Comparison of ENCODE assay signal across 8 mouse cellular contexts in genomic region chr5:130623206-130623605, GRCm38 (mm10).
DNase-seq lines count a peak whose midpoint lies in the region; ATAC-seq and TF ChIP-seq lines count a peak whose summit lies in the region.

No protein-coding gene starts in this region.

- no peak overlapping the region for H3K27ac ChIP-seq in heart, embryonic 16.5 days (ENCODE audit: low read length)

- H3K36me3 ChIP-seq in heart, embryonic 16.5 days (ENCODE audit: control insufficient read depth, insufficient read depth), result no peaks in the 10 kb centered on the region

- no peak for TF ChIP-seq CTCF in brain, embryonic 14.5 days (IDR thresholded peaks at IDR 0.05; ENCODE audit: borderline replicate concordance, extremely low read depth, insufficient read depth, insufficient read length)

- H3K27me3 ChIP-seq in heart, embryonic 16.5 days (ENCODE audit: control insufficient read depth, insufficient read depth, low read length), result no peaks in the 10 kb centered on the region

- 25% methylated on average over 5 of the region's 5 CpGs for WGBS in heart, embryonic 16.5 days

- no peaks in the 10 kb centered on the region; the same call in none of the 2 replicates for H3K9me3 ChIP-seq in heart, embryonic 16.5 days (replicated peaks; ENCODE audit: control insufficient read depth, low read length)

- peaks cover 4% of the 10 kb centered on the region; the same call in 1 of the 2 replicates for H3K4me1 ChIP-seq in heart, embryonic 16.5 days (ENCODE audit: control insufficient read depth, insufficient read depth, low read length)

- ATAC-seq in heart, embryonic 16.5 days (replicated peaks; ENCODE audit: extremely low read depth, insufficient read depth, low FRiP score), result peak; percentile 91
- no peak for ATAC-seq in CD4-positive, CD25-positive, alpha-beta regulatory T cell, adult 4 months

- DNase-seq in adipocyte (ENCODE audit: low spot score), result peak; percentile 52
- DNase-seq in brain, embryonic 14.5 days (ENCODE audit: low read depth), result peak; percentile 90
- DNase-seq in fibroblast of lung, adult 2 months (ENCODE audit: low read depth), result peak; percentile 90
- DNase-seq in kidney, postnatal 36 days, result peak; percentile 18 to 26
- peak; percentile 59 for DNase-seq in neural tube, embryonic 10.5 days (ENCODE audit: extremely low spot score, low spot score)
- DNase-seq in right cerebral cortex, postnatal 14 days, result no peak

- no peak for TF ChIP-seq POLR2A in brain, embryonic 14.5 days (IDR thresholded peaks at IDR 0.05; ENCODE audit: borderline replicate concordance, extremely low read depth, insufficient read depth, insufficient read length, poor library complexity, severe bottlenecking)

- no peak overlapping the region for H3K4me2 ChIP-seq in heart, embryonic 16.5 days (ENCODE audit: low read depth, low read length)

- H3K4me3 ChIP-seq in heart, embryonic 16.5 days (ENCODE audit: low read length), result no peak overlapping the region

- H3K9ac ChIP-seq in heart, embryonic 16.5 days (ENCODE audit: low read length), result no peak overlapping the region
